Mouse (Mus musculus) neutrophil, adult 5-6 weeks (primary cell): ENCODE results near the gene Rag2. TPM values are rescaled to one million over a fixed set of nuclear protein-coding genes. Genes with fewer than 3 reads are reported as not detected.

ENCODE experiments used
- ATAC-seq: fragments of 151-379, 151-347 bp; 2 replicates; pipeline ENCODE4 v1.8.0; 2017; ENCODE audit warnings: mild to moderate bottlenecking, moderate TSS enrichment; ENCODE audit not compliant: insufficient number of reproducible peaks, poor library complexity, low FRiP score, severe bottlenecking; ENCODE audit errors: extremely low read depth
- total RNA-seq: library from RNA; stranded (forward); fragments of 200-1000 nt; gene quantifications from 2 replicates; pipeline ENCODE4 v1.2.3, GENCODE M21; 2017

Rag2 gene
- total RNA-seq, 1 experiment from 2014 or later = not detected

DNA sequence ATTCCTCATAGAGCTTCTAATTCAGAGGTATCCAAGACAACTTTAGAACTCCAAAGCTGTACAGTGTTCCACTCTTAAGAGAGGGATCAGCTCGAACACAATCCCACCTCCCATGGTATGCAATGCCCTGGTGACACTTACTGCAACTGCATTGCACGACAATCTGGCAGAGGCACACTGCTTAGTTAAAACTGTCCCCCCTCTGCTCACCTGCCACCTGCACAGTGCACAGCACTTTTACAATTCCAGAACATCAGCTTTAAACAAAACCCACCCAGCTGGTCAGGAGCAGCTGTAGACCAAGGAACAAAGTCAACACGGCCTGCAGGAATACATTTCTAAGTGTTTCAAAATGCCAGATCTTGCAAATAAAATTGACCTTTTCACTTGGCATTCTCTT, 3.6 kb upstream of the Rag2 start:
- no peak for ATAC-seq

DNA sequence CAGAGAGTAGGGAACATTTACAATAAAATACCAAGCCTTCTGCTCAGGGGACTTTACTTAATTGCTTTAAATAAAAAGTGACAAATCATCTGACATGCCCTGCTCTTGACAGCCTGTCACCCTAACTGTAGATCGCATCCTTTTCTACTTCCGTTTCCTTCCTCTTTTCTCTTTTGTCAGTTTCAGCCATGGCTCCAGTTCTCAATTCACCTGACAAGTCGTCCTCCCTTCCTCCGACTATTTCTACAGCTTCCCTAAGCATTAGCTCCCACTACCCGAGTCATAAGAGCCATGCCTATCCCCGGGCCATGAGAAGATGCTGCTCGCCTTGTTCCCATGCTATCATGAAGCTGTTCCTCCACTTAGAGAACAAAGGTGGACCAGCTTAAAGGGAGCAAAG, 2.9 kb upstream of the Rag2 start:
- no peak for ATAC-seq

DNA sequence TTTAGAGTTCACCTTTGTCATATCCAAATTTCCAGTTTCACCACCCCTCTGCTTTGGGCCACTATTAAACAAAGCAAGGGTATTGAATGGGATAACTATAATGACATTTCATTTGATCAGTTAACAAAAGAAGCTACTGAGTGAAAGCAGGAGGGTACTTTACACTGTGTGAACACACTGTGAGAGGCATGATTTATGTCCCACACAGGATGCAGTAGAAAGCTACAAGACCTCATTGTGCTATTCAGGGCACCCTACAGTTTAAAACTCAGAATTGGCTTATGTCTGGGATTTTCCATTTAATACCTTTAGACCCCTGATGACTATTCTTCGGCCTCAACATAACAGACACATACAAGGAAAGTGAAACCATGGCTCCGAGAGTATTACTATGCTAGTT, 1.5 kb upstream of the Rag2 start:
- no peak for ATAC-seq

DNA sequence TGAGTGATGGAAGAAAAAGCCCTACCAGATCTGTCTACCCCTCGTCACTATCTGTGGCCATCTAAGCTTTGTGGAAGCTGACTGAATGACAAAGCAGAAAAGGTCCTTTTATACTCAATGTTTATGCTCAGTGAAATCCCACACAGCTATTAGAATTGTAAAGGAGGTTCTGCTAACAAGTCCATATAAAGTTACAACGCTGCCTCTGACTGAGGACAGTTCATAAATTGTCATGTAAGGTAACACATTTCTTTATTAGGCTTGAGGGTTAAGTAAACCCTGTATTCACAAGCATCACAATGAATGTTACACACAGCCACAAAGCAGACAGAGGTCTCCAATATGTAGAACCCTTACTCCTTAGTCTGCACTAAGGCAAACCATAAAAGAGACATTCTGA, 507 bp upstream of the Rag2 start:
- no peak for ATAC-seq

DNA sequence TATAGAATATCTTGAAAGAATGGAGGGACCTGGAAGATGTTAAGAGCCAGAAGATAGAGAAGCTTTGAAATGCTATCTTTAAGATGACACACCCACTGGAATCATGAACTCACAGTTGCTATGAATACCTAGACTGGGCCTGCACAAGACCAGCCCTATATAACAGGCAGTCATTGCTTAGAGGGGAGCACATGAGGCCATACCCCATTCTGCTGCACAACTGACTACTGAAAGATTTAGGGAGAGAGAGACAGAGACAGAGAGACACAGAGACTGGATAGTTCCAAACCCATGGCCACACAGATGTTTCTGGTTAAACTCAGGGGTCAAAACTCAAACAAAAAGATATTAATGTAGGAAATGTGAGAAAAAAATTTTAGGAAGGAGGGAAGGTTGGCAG, 2.7 kb downstream of the Rag2 start:
- no peak for ATAC-seq

DNA sequence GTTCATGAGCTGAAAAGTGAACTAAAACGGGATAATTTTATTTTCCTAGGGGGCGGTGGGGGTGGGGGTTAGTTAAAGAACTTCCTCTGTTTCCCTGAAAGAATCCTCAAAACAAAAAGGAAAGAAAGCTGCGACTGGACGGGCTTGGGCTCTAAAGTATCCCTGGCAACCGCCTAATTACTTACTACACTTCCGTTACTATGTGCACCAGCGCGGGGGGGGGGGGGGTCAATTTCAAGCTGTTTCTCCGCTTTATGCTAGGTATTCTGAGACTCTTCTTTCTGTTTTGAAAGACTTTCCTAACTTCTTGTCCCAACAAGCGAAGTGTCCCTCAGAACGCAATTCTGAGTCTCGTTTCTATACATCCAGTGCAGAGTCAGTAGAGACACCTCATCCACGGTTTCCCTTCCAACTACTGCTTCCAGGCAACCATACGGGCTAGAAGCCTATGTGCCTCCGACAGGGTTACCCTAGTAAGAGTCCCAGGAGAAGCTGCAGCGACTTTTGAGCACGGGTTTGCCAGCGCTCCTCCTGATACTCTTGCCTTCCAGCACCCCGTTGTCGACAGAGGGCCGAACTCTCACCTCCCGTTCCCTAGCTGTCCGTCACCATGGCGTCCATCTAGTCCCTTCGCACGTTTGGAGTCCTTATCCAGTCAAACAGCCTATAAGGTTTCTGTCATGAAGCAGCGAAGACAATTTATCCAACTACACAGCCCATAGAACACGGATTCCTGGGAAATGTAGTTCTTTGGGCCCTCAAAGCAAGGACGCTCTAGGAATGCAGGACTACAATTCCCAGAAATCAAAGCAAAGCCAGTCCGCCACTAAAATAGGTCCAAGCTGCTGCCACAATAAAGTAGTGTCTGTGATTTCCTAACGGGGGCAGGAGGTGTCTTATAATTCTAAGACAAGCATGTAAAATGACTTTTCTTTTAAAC, 4.0 kb downstream of the Rag2 start:
- peak; percentile 91 for ATAC-seq

DNA sequence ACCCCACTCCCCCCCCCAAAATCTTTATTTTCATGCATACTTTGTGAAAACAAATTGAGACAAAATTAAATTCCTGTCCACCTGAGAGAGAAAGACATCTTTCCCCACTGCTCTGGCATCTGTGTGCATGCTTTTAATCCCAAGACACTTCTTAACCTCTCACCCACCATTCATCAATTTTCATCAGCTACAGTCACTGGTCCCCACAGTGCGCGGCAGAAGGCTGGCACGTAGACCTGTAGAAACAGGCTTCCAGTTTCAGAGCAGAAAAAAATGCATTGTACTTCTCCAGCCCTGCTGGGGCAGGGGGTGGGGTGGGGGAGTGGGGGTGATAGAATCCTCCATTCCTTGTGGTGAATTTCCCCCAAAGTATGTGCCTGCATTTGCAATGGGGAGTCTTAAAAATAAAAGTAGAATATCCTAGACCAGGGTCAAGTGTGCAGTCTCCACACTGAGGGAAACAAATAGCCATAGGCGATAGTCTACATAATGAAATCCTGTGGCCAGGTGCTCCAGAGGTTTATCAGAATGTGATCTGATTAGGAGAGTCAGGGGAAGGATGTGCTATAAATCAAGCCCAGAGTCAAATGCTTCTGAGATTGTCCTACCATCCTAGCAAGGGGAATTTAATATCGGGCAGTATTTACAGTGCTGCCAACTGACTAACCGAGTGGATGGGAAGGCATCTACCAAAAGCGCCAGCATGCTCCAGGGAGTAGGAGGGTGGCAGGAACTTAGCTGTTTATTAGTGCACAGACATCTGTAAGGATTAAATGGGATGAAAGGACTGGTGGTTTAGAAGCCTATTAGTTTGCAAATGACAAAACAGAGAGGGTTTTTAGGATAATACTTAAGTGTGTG, 14.7 kb downstream of the Rag2 start:
- no peak for ATAC-seq

DNA sequence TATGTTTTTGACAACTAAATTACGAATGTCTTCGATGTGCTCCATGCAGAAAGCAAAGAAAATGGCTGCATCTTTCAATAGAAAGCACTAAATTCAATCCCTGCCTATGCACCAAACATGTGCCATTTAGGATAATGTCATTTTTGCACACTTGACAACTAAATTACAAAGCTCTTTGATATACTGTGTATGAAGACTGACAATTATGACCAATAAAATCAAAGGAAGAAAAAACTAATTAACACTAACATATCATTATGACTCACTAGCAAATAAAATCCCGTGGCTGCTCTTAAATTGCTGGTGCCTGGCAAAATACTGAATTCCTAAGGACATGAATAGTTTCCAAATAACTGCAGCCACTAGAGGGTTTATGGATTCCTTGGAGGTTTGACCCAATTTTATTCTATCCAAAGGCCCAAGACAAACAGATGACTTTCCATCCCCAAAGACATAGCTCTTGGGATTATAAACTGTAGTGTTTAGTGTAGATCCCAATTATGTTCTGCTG, 15.4 kb downstream of the Rag2 start:
- ATAC-seq = no peak

DNA sequence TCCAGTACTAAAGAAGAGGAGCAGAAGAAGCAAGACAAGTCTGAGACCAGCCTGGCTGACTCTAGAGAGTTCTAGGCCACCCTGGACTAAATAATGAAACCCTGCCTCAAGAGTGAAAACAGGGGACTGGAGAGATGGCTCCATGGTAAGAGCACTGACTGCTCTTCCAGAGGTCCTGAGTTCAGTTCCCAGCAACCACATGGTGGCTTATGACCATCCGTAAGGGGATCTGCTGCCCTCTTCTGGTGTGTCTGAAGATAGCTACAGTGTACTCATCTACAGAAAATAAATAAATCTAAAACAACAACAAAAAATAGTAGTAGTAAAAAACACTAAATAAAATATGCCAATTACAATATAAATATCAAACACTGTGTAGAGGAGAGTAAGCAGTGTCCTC, 21.3 kb downstream of the Rag2 start:
- no peak for ATAC-seq

DNA sequence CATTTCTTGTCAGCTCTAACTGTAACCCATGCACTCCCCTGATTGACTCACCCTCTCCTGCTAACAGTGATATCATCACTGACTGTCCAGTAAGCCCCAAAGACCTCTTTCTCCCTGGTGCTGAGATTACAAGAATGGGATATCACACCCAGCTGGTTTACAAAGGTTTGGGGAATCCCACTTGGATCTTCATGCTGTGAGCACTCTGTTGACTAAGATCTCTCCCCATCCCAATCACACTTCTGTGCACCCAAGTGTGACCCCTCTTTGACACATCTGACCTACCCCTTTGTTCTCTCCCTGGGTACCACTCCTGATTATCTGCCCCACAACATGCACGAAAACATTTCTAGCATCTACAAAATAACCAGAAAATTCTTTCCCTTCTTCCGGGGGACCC, 23.8 kb downstream of the Rag2 start:
- ATAC-seq = no peak

DNA sequence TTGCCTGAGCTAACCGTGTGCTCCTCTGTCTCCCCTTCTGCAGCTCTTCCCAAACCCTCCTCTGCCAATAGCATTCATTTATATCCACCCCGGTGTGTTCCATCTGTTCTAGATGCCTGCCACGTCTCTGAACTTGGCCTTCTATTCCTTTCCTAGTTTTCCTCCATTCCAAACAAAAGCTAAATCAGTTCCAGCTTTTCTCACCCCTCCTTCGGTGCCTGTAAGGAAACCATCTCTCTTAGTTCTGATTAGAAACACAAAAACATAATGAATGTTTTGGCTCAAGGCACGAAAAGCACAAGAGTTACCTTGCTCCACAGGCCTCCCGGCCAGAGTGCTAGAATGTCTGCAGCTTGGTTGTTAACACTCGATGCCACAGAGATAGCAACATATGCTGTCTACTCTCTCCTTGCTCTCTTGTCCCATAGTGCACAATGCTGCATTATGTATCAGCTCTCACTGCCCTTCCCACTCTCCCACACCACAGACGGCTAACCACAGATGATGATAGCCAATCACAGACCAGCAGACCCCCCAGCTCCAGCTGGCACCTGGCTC, 24.7 kb downstream of the Rag2 start, which contains the start of the genes Rag1 and B230118H07Rik:
Gene Rag1, minus strand, starts transcription at position 388 of the 558 bp plus-strand sequence.
Gene B230118H07Rik, minus strand, starts transcription at position 419 of the 558 bp plus-strand sequence.
- no peak for ATAC-seq

DNA sequence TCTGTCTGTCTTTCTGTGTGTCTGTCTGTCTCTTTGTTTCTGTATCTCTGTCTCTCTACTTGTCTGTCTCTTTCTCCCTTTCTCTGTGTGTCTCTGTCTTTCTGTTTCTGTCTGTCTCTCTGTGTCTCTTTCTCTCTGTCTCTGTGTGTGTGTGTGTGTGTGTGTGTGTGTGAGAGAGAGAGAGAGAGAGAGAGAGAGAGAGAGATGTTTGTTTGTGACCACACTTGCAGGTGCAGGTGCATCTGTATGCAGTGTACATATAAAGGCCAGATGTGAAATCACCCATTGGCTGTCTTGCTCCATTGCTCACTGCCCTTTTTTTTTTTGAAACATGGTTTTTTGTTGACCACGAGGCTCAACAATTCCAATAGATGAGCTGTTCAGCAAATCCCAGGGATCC, 25.9 kb downstream of the Rag2 start:
- no peak for ATAC-seq

DNA sequence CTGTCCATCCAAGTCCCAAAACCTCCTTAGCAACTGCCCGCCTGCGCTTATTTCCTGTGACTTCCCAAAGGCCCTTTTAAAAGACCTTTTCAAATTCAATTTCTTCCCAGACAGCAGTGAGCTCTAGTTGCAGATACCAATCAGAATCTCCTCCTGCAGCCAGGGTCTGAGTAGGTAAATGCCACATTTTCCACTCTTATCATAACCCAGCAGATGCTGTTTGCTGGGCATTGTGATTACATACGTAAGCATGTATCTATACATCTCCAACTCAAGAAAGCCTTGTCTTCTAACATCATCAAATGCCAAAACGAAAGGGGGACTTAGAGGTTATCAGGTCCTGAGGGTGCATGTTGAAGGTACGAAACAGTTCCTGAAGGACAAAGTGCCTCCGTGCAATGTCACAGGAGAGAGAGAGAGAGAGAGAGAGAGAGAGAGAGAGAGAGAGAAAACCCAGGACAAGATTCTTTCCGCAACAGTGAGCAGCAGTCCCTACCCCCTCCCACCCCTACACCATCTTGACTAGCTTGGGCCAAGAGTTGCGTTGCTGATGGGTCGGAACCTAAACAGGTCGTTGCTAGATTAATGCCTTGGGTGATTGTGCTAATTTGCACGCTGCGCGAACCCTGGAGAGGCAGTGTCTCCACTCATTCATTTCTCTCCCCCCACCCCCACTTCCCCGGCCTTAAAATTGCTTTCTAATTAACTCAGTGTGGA, 27.8 kb downstream of the Rag2 start:
- ATAC-seq = no peak

DNA sequence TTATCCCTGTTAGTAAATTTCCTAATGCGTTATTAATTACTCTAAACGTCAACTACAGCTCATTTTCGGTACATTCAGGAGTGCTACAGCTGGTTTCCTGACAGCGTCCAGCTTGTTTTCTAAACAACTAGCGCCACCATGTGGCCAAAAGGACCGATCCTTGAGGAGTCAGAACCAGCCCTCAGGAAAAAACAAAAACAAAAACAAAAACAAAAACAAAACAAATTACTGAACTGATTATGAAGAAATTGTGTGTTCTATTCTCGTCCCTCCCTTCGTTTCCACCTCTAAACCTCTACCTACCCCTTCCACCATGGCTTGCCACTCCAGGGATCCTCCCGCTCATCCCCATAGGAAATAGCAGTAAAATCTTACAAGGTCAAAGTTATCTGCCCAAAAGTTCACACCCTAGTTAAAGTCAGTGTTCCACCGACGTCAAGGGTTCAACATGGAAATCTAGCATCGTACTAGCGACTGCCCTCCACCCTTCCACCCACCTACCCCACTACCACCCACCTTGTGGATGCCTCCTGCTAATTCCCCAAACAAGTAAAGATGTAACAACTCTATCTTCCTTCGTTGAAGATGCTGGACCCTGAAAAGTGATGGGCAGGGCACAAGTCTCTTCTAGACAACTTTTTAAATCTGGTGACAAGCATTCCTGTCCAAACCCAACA, 28.5 kb downstream of the Rag2 start:
- ATAC-seq = no peak

DNA sequence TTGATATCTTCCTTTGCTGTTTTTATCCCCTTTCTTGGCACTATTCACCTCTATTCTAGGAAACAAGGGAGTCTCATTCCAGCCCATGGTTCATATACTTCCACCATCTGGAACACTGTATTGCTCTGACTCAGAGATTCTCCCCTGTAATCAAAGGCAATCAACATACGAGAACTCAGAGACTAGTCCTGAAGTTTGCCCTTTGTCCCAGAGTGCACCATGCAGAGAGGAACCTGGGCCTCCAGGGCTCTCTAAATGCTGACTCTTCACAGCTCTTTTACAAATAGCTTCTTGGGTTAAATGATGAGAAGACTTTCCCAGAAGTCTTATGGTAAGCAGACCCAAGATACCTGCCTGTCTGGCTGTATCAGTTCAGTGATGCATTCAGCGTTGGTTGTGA, 36.0 kb downstream of the Rag2 start:
- no peak for ATAC-seq

DNA sequence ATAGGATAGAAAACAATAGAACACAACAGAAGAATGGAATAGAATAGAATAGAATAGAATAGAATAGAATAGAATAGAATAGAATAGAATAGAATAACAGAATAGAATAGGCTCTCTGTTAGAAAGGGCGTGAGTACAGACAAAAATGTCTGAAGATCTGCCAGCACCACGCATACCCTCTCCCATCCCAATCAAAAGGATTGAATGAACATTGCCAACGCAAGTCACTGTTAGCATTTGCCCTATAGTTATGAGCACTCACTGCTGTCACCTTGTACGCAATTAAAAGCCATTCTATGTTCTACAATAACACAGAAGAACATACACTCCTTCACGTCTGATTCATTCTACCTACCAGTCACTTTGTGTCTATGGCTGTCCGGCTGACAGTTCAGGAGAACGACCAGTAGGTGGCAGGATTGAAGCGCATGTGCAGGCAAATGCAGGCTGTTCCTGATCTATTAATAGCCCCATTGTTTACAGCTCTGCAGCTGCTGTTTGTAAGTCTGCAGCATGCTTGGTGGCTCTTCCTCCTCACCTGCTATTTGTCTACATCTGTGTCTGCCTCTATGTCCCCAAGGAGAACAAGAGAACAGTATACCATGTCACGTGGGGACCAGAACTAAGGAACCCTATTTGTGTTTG, 40.7 kb downstream of the Rag2 start:
- ATAC-seq = peak; percentile 92

DNA sequence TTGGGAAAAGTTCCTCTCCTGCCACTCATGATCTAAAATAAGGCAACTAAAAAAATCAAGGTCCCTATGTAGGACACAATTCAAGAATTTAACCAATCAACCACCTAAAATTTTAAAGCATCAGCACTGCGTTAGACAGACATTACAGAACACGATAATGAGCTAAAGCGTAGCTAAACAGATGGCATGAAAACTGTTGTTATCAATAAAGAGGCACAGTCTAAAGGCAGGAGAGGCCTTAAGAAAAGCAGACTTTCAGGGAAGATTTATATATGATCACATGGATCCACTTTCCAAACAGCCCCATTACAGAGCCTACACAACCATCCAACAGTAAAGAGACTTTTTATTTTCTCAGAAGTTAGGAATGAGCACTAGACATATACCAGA, 41.2 kb downstream of the Rag2 start:
- no peak for ATAC-seq

DNA sequence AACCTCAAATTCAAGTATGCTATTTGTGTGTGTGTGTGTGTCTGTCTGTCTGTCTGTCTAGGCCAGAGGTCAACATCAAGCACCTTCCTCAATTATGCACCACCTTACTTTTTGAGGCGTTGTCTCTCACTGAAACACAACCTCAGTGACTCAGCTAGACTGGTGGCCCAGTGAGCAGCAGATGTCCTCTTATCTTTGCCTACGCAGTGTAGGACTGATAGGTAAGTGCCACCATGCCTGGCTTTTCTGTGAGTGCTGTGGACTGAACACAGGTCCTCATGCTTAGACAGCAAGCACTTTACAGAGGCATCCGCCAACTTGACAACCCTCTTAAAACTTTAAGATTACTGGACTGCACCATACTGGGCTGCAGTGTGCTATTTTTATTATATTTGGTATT, 44.2 kb downstream of the Rag2 start:
- no peak for ATAC-seq
